Mouse (Mus musculus) layer of hippocampus, adult 9-10 months (tissue): ENCODE measurements around the gene Whrn.
A peak's percentile ranks its signal among the peaks of the same experiment; 100 is the strongest.

Source experiments
- DNase-seq: peaks from one replicate; pipeline ENCODE4 v3.0.0; 2022; ENCODE audit warnings: low spot score

The Whrn gene

DNA sequence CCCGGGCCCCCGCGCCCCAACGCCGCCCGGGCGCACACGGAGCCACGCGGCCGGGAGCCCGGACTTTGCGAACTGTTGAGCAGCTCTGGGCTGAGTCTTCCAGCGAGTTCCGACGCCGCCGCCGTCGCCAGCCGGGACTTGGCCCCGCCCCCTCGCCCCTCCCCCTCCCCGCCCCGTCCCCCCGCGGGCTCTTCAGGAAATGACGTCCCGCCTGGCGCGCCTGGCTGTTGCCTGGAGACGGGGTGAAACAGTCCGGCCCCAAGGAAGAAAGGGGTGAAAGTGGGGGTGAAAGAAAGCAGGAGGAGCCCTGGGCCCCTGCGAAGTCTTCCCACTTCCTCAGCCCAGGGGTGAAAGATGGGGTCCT lies at the start of gene Whrn:
Whrn (minus strand) TSS at position 77 of the 364 bp plus-strand sequence.
- no peak for DNase-seq

DNA sequence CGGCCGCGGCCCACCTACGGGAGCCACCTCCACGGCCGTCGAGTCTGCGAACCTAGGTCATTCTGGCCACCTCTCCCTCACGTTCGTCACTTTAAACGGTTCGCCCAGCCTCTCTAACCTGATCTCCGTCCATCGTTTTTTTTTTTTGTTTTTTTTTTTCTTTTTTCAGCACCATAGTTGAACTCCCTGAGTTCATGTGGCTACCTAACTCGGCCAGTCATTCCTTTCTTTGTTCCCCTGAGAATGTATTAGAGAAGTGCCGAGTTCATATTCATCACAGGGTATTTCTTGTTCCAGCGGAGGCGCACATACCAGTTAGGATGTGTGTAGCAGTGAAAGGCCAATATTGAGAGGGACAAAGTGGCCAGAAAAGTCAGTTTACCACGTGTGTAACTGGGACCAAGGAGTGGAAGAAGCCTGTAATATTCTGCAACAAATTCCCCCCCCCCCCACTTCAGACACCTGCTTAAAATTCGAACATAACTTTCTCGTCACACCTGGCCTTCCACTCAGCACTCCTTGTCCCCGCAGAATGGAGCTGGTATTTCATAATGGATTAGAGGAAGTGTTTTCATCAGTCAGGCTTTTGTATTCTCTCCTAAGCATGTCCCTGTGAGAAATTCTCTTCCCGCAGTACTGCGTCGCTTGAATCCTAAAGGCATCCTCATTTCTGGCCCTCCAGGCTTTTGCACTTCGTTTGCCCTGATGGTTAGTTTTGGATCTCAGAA lies 49.6 kb upstream of the Whrn start:
- no peak for DNase-seq

DNA sequence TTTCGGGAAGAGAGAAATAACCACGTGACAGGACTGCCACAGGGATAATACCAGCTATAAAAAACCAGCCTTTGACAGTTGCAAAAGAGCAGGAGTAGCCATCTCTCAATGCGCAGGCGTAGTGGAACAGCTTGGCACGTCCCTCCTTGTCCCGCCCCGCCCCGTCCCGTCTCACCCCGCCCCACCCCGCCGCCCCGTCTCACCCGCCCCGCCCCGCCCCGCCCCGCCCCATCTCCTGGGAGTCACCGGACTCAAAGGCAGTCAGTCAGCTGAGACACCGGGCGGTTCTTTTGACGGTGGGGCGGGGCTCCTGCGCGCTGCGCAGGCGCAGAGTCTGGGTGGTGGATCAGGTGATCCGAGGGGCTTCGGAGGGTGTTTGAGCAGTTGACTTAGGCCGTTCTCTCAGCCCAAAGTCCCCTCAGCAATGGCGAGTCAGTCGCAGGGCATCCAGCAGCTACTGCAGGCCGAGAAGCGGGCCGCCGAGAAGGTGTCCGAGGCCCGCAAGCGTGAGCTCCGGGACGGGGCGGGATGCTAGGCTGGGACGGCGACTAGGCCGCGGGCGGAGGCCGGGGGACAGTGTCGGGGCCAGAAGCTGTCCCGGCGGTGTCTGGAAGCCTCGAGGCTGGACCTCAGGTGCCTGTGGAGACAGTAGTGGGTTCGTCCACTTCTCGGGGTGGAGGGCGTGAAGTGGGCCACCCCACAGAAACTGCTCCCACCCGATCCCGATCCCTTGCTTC lies 48.9 kb upstream of the Whrn start, which contains the start of gene Atp6v1g1:
Atp6v1g1 (plus strand) TSS at position 279 of the 737 bp plus-strand sequence.
- DNase-seq = no peak

DNA sequence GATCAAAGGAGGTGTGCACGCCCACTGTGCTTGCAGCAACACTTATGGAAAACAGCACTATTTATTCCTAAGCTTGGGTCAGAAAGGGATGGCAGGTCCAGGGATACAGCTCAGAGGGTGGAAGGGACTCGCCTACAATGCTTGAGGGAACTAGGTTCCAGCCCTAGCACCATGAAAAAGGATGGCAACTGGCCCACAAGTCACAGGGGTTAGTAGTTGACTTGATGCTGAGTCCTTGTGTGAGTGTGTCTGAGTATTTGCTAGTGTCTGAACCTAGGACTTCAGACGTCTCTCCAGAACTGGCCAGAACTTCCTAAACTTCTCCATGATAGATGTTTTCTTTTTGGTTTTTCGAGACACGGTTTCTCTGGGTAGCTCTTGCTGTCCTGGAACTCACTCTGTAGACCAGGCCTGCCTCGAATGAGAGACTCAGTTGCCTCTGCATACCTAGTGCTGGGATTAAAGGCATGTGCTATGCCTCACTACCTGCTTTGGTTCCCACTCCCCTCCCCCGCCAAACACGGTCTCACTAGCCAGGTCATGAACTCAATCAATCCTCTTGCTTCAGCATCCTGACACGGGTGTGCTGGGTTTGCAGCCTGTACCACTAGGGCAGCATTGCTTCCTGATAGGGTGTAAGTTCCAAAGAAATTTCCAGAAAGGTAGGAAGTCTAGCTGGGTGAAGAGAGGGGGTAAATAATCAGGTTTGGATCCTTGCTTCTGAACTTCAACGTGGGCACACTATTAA lies 48.1 kb upstream of the Whrn start:
- no peak for DNase-seq

DNA sequence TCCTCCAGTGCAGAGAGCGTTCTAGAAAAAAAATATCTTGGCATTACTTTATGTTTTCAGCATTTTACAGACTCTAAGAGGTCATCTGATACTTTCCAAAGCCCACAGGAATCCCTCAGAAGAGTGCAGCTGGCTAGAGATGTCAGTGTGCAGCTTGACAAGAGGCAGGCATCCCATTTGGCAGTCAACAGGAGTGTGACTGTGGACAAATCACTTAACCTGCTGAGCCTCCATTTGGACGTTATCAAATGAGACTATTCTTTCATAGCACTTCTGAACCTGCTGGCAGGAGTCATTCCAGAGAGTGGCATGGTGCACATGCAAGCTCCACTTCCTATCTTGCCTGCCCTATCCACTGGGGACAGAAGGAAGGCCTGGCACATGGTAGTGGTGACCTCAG lies 46.4 kb upstream of the Whrn start:
- no peak for DNase-seq

DNA sequence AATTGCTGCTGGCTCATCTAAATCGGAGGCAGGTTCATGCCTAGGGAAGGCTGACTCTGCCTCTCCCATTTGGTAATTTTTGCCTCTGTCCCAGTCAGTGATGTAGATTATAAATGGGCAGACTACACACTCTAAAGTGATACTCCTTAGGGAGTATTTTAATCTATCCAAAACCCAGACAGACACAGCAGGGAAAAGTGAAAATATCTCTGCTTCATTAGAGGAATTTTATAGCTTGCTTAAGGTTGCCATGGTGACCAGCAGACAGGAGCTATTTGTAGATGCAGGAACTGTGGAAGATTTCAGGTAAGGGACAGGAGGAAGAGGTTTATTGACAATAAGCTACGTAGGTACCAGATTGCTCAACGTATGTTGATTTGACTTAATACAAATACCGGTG lies 41.8 kb upstream of the Whrn start:
- DNase-seq = no peak

DNA sequence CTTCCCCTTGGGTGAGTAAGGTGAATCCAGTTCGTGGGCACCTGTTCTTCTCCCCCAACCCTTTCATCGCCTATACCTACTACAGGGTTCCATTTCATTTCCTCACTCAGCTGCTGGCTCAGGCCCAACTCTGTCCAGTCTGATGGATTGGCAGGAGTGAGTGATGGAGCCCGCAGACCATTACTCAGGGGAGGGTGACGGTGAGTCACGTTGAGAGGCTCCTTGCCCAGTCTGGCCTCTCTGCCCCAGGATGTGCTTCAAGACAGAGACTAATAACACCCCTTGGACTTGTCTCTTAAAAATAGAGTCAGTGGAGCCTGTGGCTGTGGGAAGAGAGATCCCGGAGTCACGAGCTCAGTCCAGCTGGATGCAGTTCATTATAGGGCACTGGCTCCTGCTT lies 34.6 kb upstream of the Whrn start:
- DNase-seq = no peak

DNA sequence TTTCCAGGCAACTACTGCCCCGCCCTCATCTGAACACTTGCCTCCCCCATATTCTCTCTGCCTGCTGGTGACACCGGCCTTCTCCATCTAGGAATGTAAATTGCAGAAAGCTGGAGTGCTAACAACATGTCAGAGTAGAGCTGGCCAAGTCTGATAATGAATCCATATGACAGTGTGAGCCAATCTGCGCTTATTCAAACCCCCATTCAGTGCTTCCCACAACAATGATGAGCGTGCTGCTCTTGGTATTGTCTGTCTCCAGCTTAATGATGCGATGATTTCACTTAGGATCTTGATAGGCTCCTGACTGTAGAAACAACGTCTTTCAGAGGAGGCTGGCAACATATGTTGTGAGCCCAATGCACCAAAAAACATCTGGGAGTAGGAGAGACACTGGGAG lies 33.2 kb upstream of the Whrn start:
- peak; percentile 65 for DNase-seq

DNA sequence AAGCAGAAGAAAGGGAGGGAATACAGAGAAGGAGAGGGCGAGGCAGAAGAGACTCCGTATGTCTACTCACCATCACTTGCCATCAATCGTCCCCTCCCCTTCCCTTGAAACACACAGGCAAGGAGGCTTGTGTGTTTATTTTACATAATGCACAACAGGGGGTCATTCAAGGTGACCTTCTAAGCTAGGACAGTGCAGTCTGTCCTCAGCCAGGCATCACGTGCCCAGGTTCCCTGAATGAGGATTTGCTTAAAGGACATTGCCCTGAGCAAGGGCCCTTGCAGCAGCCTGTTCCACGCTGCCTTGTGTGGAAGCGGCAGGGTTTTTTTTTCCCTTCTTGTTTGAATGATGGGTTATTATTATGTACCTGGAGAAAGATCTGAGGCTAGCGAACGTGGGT lies 29.7 kb upstream of the Whrn start:
- no peak for DNase-seq

DNA sequence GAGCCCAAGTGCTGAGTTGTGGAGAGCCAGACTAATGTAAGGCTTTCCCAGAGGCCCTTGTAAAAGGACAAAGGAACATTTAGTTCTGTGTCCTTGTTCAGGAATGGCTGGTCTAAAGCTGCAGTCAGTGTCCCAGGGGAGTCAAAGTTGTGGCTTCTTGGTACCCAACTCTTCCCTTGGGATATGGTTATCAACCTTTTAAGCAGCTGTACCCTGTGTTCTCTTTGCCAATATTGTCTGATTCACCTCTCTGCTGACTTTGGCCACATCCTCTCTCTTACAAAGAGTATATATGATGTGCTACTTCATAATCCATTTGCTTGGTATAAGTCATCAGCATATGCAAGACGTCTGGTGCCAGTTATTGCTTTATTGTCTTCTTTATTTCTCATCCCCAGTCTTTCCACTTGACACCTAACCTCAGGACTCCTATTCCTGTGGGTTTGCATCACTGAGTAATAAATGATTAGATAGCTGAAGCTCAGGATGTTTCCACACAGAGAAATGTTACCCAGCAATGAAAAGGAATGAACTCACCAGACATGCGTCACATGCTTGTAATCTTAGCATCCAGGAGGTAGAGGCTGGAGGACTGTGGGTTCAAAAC lies 26.1 kb upstream of the Whrn start:
- no peak for DNase-seq

DNA sequence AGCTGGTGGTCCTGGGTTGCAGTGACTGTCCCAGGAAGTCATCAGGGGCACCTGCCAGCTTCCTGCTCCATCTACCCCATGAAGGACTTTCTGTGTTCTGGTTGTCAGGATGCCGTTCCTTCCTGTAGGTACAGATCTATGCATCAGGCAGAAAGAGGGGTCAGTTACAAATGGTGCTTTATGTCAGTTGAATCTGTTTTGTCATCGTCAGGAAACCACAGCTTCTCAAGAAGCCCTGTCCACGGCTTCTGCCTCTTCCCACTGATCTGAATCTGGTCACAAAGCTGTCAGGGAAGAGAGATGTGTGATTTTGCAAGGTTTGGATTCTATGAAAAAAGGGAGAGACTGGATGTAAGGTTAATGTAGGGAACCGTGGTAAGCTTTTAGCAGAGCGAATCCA lies 19.2 kb upstream of the Whrn start:
- DNase-seq = no peak

DNA sequence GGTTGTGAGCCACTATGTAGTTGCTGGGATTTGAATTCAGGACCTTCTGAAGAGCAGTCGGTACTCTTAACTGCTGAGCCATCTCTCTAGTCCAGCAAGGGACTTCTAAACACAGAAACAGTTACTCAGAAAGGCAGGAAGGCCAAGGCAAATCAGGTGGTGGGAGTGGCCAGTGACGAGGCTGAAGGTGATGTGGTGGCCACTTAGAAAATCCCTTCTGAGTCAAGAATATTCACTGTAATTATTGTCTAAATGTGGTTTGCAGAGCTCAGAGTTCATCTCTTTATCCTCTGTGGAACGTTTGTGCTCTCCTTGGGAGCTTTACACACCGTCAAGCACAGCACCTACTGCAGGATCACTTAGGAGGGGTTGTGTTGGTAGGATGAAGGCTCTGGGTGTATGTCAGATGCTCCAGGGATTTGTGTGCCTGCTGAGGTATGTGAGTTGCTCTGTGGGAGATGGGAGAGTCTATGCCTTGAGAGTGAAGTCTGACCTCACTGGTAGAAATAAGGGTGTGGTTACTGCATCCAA lies 18.7 kb upstream of the Whrn start:
- no peak for DNase-seq

DNA sequence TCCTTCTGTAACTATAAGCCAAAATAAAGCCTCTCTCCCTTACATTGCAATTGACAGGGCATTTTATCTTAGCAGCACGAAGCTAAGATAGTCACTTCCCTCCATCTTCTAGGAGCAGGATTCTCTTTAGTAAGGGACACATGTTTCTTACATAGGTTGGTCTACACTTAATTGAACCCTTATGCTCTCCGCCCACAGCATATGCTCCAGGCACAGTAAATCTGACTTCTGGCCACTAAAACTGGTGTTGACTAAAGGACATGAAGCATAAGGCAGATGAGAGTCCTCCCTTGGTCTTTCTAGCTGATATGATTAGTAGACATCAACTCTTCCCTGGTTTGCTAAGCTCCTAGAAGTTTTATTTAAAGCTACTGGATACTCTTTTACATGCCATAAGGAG lies 17.1 kb upstream of the Whrn start:
- no peak for DNase-seq

DNA sequence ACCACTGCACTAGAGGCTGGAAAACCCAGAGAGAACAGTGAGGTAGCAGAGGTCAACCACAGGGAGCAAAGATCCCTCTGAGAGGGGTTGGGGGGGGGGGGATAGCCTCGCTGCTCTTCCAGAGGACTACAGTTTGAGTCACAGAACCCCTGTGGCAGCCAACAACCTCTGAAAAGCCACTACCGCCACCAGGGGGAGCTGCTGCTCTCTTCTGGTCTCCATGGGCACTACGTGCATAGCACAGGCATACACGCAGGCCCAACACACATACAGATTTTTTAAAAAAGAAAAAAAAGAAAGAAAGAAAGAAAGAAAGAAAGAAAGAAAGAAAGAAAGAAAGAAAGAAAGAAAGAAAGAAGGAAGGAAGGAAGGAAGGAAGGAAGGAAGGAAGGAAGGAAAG lies 12.4 kb upstream of the Whrn start:
- peak; percentile 43 for DNase-seq

DNA sequence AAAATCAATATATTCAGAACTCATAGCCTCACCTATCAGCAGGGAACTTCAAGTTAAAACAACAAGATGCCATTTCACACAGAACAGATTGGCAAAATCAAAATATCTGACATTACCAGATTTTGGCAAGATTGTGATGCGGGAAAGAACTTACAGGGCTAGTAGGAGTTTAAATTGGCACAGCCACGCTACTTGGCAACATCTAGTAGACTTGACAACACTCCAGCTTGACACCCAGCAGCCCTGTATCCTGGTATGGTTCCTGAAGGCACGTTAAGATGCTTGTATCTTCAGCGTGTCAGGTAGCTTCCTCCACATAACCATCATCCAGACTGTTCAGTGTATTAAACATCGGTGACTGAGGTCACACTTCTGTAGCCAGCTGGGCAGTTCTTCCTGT lies 11.7 kb upstream of the Whrn start:
- no peak for DNase-seq

DNA sequence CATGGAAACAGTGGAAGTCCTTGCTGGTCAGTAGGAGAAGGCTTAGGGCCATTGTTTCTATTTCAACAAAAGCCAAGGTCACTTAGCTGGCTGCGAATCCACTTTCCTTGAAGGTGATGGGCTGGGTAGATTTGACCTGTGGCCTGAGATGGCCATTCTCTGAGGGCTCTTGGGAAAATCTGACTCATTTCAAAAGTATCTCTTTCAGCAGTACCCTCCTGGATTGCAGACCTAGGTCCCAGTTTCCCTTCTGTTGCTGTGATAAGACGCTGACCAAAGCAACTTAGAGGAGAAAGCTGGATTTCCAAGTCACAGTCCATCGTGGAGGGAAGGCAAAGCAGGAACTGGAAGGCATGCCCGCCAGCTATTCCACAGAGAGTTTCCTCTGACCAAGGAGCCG lies 8.2 kb upstream of the Whrn start:
- DNase-seq = no peak

DNA sequence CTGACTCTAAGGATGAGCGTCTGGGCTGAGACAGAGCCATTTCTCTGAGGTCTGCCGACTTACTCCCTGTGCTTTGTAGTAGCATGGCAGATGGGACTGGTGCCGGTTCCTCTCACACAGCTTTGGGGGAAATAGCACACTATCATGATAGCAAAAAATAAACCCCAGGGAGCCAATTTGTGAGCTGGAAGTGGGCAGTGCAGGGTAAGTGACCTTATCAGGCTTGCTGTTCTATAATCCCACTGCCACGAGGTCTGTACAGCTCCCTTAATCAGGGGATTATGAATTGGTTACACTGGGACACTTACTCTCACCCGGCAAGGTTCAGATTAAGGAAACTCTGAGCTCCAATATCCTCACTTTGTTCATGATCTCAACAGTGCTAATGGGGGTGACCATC lies 5.3 kb upstream of the Whrn start:
- no peak for DNase-seq

DNA sequence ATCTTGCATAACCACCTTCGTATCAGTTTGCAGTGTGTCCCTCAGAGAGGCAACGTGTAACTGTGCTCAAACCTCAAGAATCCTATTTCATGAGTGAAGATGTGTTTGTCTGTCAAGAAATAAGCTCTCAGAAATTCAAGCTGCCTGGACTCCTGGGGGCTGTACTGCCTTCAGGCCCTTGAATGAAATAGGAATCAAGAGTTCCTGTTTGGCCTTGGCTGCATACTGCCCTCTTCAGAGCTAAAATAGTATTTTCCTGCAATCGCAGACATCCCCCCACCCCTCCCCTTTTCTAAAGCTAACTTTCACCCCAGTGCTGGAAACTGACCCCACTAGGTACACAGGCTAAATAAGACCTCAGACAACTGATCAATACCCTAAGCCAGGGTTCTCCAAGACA lies 2.6 kb upstream of the Whrn start:
- DNase-seq = no peak

DNA sequence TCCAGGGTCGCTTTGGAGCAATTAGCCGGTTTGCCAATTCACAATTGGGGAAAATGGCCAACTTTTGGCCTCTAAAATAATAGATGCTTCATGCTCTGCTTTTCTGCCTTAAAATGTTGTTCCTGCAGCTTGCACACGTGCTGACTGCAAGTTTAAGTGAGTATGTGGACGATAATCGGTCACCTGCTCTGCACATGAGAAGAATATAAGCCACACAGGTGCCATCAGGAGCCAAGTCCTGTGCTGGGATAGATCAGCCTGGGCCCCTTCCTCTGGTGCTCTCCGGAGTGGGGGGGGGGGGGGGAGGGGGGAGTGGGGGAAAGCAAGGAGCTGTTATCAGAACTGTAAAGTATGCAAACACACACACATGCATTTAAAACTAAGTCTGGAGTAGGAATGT lies 521 bp upstream of the Whrn start:
- DNase-seq = no peak

DNA sequence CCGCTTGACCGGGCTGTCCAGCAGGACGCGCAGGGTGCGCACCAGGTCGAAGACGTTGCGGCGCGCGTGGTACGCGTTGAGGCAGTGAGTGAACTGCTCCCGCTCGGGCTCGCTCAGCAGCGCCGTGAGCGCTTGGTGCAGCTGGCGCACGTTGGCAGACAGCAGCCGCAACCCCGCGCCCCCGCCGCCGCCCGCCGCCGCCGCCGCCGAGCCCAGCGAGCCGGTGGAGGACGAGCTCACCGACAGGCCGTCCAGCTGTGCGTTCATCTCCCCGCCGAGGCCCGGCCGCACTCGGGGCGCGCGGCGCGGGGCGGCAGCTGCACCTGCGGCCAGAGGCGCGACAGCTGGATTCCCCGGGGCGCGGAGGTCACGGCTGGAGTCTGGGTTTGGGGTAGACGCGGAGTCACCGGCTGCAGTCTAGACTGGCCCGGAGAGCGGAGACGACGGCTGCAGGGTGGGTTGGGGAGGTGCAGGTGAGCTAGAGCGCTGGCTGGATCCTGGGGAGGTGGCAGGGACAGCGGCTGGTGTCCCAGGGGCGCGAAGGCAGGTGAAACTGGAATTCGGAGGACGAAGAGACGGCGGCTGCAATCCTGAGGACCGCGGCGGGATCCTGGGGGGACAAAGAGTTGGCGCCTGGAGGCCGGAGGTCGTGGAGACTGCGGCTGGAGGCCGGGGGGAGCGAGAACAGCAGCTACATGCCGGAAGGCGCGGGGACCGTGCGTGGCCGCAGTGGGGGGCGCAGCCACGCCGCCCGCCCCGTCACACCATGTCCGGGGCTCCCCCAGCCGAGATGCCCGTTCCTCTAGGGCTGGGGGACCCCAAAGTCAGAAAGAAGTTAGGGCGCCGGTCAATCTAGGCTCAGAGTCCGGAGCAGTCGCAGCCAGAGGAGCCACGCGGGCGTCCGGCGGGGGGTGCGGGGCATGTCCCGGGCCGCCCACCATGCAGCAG lies 550 bp downstream of the Whrn start:
- DNase-seq = no peak

DNA sequence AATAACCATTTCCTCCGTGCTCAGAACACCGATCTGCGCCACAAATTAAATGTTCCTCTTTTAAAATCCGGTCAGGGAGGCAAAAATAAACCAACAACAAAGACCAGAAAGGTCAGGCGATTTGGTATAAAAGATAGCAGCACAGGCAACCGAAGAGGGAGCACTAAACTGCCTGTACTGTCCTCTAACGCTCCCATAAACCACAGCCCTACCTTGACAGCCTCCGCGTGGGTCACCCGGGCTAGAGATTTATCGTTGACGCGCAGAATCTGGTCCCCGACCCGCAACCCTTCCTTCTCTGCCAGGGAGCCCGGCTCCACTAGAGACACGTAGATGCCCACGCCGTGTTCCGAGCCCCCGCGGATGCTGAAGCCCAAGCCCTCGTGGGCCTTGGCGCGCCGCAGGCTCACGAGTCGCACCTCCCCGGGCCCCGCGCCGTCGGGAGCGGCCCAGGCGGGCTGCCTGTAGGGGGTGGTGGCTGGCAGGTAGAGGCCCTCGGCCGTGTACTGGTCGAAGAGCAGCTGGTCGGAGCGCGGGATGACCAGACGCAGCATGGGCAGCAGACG lies 1.3 kb downstream of the Whrn start:
- no peak for DNase-seq
